Mouse (Mus musculus) gastrocnemius, adult 2 months (tissue): Measurements from ENCODE around the gene Mtx1. TPM values are rescaled to one million over a fixed set of nuclear protein-coding genes. Genes with fewer than 3 reads are reported as not detected.
A peak's percentile ranks its signal among the peaks of the same experiment; 100 is the strongest.

Experiments
- DNase-seq: peaks from one replicate; pipeline ENCODE4 v3.0.0; 2022
- H3K27ac ChIP-seq: fragments of 200-600 bp; 2 replicates; pipeline ENCODE4 v1.8.1; 2022; ENCODE audit warnings: mild to moderate bottlenecking
- H3K4me3 ChIP-seq: fragments of 200-600 bp; 2 replicates; pipeline ENCODE4 v1.8.1; 2022; ENCODE audit warnings: mild to moderate bottlenecking, moderate library complexity
- CTCF ChIP-seq: fragments of 200-600 bp; IDR thresholded peaks from 2 replicates; pipeline ENCODE4 v1.8.1; 2022; ENCODE audit warnings: antibody characterized with exemption, mild to moderate bottlenecking, moderate library complexity
- intact Hi-C: fragments of 180-260 bp; cut with DNase I; formaldehyde crosslinking; loops from one replicate; pipeline ENCODE4 v1.15.1; 2025
- total RNA-seq, 2 experiments: library from RNA; stranded (reverse); gene quantifications; 2 replicates each; pipeline ENCODE4 v1.2.3; 2021

Gene Mtx1
- total RNA-seq, 2 experiments from 2014 or later = 40.7 to 51.4 TPM

DNA sequence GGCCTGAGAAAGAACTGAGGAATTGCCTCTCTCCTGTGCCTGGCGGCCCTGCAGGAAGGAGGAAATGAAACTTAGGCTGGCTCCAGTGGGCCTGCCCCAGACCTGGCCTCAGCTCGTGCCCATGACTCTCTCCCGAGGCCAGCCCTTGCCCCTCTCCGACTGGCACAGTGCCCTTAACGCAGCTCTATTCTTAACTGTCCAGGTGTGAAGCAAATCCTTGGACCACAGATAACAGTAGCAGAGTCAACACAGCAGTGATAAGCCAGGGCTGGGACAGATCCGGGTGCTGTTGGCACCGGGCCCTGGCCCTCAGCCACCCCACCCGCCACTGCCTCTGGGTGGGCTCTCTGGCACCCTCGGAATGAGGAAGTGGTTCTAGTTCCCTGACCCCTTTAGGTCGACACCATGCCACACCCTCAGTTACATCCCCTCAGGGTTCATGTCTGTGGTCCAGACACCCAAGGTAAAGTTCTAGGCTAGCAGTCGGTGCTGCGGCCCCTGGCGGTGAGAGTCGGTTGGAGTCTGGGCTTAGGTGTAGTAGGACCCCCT is 6.7 kb upstream of the Mtx1 start:
- Histone ChIP-seq H3K4me3 (no peak overlapping the region), H3K27ac (no peak overlapping the region)
- TF ChIP-seq CTCF = no peak
- intact Hi-C loops = no loop called here
- no peak for DNase-seq

DNA sequence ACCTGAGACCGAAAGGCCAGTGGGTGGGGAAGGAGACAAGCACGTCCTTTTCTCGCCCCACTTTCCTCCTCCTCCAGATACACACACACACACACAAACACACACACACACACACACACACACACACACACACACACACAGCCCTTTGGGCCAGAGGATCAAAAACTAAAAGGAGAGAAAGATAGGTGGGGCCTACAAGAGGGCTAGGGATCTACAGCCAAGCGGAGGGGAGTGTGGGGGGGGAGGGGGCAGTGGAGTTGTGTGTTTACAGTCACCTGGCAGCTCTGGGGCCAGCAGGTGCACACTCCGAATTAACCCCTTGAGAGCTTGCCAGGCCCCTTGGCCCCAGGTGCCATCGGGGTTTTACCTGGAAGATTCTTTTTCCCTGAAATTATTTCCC is 5.7 kb upstream of the Mtx1 start:
- Histone ChIP-seq H3K27ac (no peak overlapping the region), H3K4me3 (no peak overlapping the region)
- TF ChIP-seq CTCF = no peak
- intact Hi-C loops = no loop called here
- DNase-seq = no peak

DNA sequence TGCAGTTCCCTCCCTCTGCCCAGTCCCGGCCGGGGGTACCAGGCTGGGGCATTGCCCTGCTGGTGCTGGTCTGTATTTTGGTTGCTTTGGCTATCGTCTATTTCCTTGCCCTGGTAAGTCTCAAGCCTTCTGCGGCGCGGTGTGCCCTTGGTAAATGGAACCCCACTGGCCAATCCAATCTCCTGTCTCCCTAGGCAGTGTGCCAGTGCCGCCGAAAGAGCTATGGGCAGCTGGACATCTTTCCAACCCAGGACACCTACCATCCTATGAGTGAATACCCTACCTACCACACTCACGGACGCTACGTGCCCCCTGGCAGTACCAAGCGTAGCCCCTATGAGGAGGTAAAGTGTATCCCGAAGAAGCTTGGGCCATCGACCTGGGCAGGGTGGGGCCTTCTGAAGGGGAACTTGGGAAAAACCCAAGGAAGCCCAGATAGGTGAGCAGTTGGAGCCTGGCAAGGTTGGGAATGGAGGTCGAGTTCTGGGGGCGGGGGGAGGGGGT is 4.9 kb upstream of the Mtx1 start:
- no peak overlapping the region for H3K4me3 ChIP-seq
- H3K27ac ChIP-seq = no peak overlapping the region
- no peak for TF ChIP-seq CTCF
- no peak for DNase-seq
- intact Hi-C loops = no loop called here

DNA sequence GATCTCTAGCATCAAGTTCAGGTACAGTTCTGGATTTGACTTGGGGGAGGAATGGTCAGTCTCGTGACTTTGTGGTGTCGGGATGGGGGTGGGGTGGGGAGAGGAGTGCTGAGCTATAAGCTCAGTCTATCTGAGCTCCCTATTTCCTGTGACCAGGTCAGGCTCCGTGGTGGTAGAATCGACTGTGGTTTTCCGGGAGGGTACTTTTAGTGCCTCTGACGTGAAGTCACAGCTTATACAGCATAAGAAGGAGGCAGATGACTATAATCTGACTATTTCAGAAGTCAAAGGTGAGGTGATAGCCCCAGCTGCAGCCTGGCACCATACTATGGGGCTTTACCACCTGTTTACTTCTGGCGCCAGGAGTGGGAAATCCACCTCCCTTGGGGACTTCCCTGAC is 4.5 kb upstream of the Mtx1 start:
- no peak for DNase-seq
- Histone ChIP-seq H3K27ac (no peak overlapping the region), H3K4me3 (no peak overlapping the region)
- no peak for TF ChIP-seq CTCF
- intact Hi-C loops = no loop called here

DNA sequence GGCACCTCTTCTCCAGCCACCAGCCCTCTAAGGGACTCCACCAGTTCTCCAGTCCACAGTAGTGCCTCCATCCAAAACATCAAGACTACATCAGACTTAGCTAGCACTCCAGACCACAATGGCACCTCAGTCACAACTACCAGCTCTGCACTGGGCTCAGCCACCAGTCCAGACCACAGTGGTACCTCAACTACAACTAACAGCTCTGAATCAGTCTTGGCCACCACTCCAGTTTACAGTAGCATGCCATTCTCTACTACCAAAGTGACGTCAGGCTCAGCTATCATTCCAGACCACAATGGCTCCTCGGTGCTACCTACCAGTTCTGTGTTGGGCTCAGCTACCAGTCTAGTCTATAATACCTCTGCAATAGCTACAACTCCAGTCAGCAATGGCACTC is 3.7 kb upstream of the Mtx1 start:
- Histone ChIP-seq H3K4me3 (no peak overlapping the region), H3K27ac (no peak overlapping the region)
- intact Hi-C loops = no loop called here
- no peak for TF ChIP-seq CTCF
- DNase-seq = no peak

DNA sequence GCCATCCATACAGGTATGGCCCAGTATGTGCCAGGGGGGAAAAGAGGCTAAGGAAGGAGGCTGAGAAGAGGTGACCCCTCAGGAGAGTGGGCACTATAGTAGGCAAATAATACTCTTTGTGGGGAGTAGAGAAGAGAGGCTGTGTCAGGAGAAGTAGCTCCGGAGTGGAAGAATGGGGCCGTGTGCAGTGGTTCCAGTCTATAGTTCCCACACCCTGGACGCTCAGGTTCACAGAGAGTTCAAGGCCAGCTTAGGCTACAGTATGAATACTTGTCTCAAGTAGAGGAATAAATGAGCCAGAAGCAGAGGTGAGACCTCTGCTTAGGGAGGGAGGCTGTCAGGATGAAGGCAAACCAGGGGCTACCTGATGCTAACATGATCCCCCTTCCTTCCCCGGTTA is 2.4 kb upstream of the Mtx1 start:
- intact Hi-C loops = no loop called here
- H3K27ac ChIP-seq = no peak overlapping the region
- DNase-seq = no peak
- H3K4me3 ChIP-seq = no peak overlapping the region
- no peak for TF ChIP-seq CTCF

DNA sequence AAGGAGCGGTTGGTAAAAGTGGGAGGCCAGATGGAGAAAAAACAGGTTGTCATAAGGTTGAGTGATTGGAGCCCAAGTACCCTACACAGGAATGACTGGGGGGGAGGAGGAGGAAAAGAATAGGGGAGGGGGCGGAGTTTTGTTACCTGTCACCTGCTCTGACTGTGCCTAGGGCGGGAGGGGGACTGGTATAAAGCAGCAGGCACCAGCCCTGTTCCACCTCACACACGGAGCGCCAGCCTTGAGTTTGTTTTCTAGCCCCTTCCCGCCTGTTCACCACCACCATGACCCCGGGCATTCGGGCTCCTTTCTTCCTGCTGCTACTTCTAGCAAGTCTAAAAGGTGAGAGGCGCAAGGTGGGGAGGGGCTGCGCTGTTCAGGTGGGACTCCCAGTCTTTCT is 1.9 kb upstream of the Mtx1 start, which contains the start of gene Muc1:
Gene Muc1, plus strand, starts transcription at position 222 of the 400 bp plus-strand sequence.
- peak within 1 kb of the TSS; percentile 83 for H3K27ac ChIP-seq
- DNase-seq = no peak
- H3K4me3 ChIP-seq = peak within 1 kb of the TSS; percentile 80
- intact Hi-C loops = no loop called here
- no peak for TF ChIP-seq CTCF

DNA sequence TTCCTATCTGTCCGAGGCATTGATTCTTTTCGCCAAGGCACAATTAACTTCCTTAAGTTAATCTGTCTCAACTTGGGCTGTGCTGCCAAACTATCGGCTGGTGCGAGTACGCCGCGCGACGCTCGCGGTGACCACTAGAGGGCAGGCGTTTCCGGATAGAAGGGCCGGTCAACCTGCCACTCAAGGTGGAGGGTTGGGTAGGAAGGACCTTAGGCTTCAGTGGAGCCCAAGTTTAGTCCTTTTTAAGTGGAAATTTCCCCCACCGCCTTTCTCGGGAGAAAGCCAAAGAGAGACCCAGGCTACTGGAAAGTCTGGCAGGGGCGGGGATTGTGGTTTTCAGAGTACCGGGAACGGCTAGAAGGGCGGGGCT is 1.3 kb upstream of the Mtx1 start:
- intact Hi-C loops = no loop called here
- peak; percentile 90 for DNase-seq
- Histone ChIP-seq H3K4me3 (peak overlapping the region; percentile 80), H3K27ac (peak overlapping the region; percentile 83)
- TF ChIP-seq CTCF = peak; percentile 98

DNA sequence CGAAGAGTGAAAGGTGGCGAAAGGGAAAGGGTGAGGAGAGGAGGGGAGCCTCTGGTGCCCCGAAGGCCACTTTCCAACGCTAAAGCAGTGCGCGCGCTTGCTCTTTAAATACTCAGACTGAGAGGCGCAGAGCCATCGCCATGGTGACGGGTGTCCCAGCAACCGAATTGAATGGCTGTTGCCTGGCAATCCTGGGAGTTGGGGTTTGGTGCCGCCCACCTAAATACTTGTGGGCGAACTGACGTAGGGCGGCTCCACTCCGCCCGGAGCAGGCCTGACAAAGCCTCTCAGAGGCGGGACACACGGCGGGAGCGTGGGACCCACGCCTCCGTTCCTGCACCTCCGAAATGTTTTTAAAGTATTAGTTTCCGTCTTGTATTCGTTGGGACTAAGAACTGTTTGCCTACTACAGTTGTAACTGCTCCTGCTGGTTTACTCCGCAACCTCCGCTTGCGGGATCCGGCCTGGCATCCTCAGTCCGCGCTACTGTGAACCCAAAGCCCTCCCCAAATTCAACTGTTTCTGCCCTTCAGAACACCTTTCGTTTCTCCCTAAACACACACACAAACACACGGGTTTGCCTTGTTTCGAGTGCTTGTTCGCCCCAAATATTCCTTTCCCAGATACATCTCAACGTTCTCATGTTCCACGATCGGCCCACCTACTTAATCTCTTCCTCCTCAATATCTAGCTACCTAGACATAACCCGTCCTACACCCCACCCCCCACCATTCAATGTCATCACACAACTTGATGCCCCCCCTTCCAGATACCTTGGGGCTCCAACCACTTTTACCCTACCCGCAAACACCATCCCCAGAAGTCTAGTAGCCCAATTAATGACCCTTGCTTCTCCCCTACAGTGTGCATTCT is 655 bp upstream of the Mtx1 start:
- intact Hi-C loops = no loop called here
- Histone ChIP-seq H3K4me3 (peak overlapping the region; percentile 80), H3K27ac (peak overlapping the region; percentile 83)
- peak; percentile 79 for DNase-seq
- no peak for TF ChIP-seq CTCF

DNA sequence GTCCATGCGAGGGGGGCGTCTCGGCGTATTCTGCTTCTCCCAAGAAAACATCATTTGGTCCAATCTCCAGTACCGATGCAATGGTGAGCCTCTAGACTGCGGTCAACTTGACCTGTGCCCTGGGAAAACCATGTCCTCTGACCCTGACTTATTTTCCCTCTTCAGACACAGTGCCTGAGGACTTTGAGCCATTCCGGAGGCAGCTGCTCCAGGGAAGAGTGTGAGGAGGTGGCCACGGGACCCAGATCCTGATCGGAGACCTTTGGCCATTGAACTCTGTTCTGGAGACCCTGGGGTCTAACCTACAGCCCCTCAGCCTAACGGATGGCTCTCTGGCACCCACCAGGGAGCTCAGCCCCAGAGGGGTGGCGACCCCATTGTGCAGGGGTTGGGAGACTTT is 527 bp downstream of the Mtx1 start:
- intact Hi-C loops = no loop called here
- no peak for DNase-seq
- TF ChIP-seq CTCF = no peak
- Histone ChIP-seq H3K27ac (no peak overlapping the region), H3K4me3 (no peak overlapping the region)

DNA sequence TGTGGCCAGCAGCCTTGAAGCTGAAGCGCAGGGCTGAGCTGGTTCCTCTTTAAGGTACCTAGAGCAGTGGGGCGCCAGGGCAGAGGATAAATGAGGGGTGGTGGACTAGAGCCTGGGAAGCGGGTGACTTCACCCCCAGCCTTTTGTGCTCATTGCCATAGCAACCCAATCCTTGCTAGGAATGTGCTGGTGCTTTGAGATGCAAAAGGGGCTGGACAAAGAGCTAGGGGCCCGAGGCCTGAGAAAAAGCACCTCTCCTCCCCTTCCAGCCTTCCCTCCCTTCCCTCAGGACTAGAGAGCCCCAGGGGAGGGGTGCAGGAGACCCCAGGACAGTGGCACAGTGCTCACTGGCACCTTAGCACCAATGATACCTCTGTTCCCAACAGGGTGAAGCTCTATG is 970 bp downstream of the Mtx1 start:
- Histone ChIP-seq H3K27ac (no peak overlapping the region), H3K4me3 (no peak overlapping the region)
- intact Hi-C loops = no loop called here
- TF ChIP-seq CTCF = no peak
- no peak for DNase-seq

DNA sequence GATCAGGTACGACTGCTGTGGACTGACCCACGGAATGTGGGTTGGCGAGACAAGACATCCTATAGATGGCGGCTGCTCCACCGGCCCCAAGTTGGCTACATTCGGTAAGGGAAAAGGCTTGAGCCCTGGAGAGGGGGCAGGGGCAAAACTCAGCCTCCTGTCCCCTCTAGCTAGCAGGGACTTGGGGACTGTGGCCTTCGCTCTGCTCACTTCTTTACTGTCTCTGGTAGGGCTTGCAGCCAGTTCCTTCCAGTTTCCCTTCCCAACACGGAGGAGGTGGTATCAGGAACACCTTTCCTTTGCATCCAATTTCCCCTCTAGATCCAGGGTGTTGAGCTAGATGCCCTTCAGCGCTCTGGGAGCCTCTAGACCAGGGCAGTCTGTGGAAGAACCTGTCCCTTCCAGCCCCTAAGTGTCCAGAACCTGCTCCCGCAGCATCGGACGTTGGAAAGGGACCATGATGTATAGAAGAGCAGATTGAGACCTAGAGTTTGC is 1.5 kb downstream of the Mtx1 start:
- Histone ChIP-seq H3K4me3 (no peak overlapping the region), H3K27ac (no peak overlapping the region)
- TF ChIP-seq CTCF = no peak
- intact Hi-C loops = no loop called here
- DNase-seq = no peak

DNA sequence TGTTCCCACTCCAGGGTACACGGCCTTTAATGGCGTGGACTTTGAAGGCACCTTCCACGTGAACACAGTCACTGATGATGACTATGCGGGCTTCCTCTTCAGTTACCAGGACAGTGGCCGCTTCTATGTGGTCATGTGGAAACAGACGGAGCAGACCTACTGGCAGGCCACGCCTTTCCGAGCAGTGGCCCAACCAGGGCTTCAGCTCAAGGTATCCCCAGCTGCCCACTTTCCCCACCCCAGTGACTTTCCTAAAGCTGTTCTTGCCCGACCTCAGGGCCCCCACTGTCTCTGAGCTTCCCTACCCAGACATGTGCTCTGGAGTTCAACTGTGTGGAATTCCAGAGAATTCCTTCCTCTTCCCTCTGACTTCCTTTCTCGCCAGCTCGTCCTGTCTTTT is 2.1 kb downstream of the Mtx1 start:
- intact Hi-C loops = no loop called here
- no peak for TF ChIP-seq CTCF
- Histone ChIP-seq H3K27ac (no peak overlapping the region), H3K4me3 (no peak overlapping the region)
- no peak for DNase-seq
